Mouse (Mus musculus): ENCODE data around the gene Akap7. TPM values are rescaled to one million over a fixed set of nuclear protein-coding genes. Genes with fewer than 3 reads are reported as not detected.

Akap7 gene
- total RNA-seq, 2 experiments from 2014 or later, result 52.6 to 58.2 TPM

GRCm38 (mm10) chr10:25261176-25261575 is 46.5 kb downstream of the Akap7 start:
- intact Hi-C loops (cut with DNase I), result no loop called here
- no peak for DNase-seq (ENCODE audit: low spot score)

DNA sequence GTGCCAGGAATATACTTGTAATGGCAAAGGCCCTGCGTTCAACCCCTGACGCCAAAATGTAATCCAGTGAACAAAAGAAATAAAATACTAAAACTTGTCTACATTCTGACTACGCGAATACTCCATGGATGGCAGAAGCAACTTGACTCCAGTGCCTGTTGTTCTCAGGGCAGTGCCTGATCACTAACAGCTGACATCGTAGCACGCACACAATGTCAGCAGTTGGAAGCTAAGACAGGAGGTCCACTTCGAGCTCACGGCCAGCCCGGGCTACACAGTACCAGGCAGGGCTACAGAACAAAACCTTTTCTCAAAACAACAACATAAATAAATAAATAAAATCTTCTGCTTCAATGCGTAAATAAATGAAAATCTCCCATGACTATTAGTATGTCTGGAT is 46.9 kb downstream of the Akap7 start:
- no peak for DNase-seq (ENCODE audit: low spot score)
- intact Hi-C loops (cut with DNase I), result no loop called here

DNA sequence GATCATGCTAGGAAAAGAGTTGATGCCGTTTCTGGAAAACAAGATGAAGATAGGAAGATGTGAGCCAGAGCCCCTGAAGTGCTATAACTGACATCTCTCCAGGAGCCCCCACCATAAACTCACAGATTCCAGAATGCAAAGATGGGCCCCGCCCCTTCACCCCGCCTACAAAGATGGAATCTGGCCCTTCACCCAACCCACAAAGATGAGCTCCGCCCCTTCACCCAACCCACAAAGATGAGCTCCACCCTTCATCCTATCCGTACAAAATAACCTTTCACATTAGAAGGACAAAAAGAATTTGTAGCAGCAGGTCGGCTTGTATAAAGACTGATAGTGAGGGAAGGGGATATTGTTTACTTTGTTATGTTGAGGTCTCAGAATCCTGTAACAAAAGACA is 49.5 kb downstream of the Akap7 start:
- intact Hi-C loops (cut with DNase I), result no loop called here
- no peak for DNase-seq (ENCODE audit: low spot score)

DNA sequence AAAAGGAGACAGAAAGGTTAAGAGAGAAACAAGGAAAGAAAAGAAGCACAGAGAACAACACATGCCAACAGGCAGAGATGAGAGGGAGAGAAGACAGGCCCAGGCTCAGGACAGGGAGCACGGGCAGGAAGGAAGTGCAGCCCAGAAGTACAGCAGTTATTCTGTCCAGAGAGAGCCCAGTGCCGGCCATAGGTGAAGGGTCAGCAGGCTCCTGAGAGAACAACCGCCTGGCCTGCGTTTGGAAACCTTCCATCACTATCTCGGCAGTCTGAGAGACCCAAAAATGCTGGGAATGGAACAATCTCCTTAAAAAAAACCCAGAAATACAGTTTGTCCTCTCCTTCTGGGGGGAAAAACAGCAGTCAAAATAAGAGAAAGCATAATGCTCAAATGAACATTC is 50.2 kb downstream of the Akap7 start:
- intact Hi-C loops (cut with DNase I), result no loop called here
- DNase-seq (ENCODE audit: low spot score), result no peak

DNA sequence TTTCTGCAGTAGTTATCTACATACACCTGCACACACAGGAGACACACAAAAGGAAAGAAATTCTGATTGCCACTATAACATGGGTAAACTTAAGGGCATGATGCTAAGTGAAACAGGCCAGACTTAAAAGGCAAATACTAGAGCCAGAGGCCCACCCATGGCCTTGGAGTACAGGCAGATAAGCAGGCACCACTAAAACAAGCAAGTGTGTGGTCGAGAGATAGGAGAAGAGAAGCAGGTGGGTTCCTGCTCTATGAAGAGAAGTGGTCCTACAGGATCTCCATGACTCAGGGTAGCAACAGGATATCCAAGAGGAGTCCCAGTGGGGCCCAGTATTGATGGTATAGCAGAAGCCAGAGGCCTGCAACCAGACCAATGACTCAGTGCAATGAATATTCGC is 54.2 kb downstream of the Akap7 start:
- intact Hi-C loops (cut with DNase I), result no loop called here
- DNase-seq (ENCODE audit: low spot score), result no peak

- intact Hi-C loops (cut with DNase I), result no loop called here
- DNase-seq (ENCODE audit: low spot score), result no peak
These were observed 54.7 kb downstream of the Akap7 start for GRCm38 (mm10) chr10:25253006-25253405.

- intact Hi-C loops (cut with DNase I), result no loop called here
- DNase-seq (ENCODE audit: low spot score), result no peak
These were observed 57.6 kb downstream of the Akap7 start for GRCm38 (mm10) chr10:25250108-25250507.

- intact Hi-C loops (cut with DNase I), result no loop called here
- DNase-seq (ENCODE audit: low spot score), result no peak
These were observed 61.5 kb downstream of the Akap7 start for GRCm38 (mm10) chr10:25246173-25246572.

- no peak for DNase-seq (ENCODE audit: low spot score)
- intact Hi-C loops (cut with DNase I), result no loop called here
These were observed 68.5 kb downstream of the Akap7 start for GRCm38 (mm10) chr10:25239156-25239555.

DNA sequence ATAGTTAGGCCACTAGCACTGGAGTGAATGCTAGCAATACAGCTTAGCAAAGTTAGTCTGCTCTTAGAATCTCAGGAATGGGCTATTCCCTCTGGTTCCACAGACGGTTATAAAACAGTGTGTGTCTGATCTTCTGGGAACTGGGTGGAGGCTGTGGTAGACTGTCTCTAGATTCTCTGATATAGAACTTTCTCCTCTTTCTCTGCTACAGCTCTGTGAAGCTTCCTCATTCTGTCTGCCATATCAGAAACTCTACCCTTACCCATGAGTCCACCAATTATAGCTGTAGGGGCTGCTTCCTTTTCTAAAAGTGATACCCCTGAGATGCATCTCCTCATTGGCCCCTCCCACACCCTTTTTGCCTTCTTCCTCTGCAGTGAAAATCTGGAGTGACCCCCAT is 73.6 kb downstream of the Akap7 start:
- intact Hi-C loops (cut with DNase I), result no loop called here
- DNase-seq (ENCODE audit: low spot score), result no peak

DNA sequence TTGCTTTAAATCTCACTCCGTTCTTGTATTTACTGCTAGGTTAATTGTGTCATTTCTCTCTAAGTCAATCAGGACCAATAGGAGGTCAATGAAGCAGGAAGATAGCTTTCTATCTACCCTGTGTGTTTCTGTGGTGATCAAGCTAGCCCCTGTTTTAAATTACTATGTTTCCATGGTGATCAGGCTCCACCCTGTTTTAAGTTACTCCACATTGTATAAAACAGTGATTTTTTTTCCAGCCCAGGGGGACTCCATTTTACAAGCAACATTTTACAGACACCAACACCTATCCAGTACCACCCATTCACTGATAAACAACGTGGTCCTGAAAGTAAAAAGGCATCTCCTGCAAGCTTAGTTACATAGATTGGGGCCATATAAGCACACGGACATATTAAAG is 75.0 kb downstream of the Akap7 start:
- DNase-seq (ENCODE audit: low spot score), result no peak
- intact Hi-C loops (cut with DNase I), result no loop called here

GRCm38 (mm10) chr10:25231358-25231757 is 76.3 kb downstream of the Akap7 start:
- DNase-seq (ENCODE audit: low spot score), result no peak
- intact Hi-C loops (cut with DNase I), result no loop called here

GRCm38 (mm10) chr10:25224371-25224770 is 83.3 kb downstream of the Akap7 start:
- no peak for DNase-seq (ENCODE audit: low spot score)
- intact Hi-C loops (cut with DNase I), result no loop called here

DNA sequence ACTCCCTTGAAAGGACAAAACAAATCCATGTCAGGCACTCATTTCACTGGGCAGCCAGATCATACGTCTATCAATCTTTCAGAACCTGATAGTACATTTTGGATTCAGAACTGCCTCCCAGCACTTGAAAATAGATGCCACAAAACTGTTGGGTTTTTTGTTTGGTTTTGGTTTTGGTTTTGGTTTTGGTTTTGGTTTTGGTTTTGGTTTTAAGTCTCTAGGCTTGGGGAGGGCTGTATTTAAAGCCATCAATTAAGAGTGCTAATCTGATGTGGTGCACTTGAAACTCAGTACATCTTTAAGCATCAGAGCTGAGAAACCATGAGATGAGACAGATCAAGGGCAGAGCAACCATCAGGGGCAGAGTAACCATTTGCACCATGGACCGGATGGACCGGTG is 86.9 kb downstream of the Akap7 start:
- DNase-seq (ENCODE audit: low spot score), result no peak
- intact Hi-C loops (cut with DNase I), result no loop called here

DNA sequence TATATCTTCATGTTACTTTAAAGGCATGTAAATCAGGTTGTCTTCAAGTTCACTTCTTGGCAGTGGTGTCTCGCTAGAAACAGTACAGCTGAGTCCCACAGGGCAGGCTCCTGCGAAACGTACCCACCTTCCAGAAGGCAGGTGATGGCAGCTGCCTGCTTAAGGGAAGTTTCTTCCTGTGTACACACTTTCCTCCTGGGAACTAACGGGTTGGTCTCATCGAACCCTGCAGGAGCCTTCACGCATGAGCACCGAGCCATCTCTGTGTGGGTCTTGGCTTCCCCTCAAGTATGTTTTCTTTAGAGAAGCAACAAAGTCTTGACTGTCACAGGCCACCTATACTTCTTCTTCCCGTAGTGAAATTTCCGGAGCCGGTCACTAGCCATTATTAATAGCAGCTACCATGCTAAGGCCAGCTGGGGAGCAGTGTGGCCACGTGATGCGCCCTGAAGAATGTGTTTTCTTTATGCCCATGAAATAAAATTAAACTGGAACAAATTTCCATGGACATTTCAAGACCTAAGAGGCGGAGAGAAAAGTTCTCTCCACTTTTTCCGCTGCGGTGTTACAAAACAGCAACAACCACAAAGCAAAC is 87.7 kb downstream of the Akap7 start:
- intact Hi-C loops (cut with DNase I), result loop anchor here (1.0 to 5.0 kb wide), 2 partner anchors 259 to 353 kb away; partner anchors contain the start of gene Med23
- no peak for DNase-seq (ENCODE audit: low spot score)

GRCm38 (mm10) chr10:25219220-25219628 is 88.4 kb downstream of the Akap7 start:
- intact Hi-C loops (cut with DNase I), result loop anchor here (1.0 to 5.0 kb wide), 2 partner anchors 258 to 352 kb away; partner anchors contain the start of gene Med23

DNA sequence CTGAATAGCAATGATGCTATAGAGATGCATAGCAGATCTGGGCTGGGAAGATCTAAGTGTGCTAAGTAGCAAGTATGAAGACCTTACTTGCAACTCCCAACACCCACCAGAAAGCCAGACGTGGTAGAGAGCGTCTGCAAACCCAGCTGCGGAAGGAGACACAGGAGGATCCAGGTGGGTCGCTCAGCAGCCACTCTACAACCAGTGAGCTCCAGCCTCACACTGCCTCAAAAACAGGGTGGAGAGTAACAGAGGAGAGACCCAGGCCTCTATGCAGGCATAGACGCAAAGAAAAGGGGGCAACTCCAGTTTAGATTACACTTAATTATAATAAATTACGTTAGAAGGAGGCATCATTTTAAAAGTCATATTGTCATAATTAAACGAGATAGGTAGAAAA is 88.9 kb downstream of the Akap7 start:
- DNase-seq (ENCODE audit: low spot score), result no peak
- intact Hi-C loops (cut with DNase I), result loop anchor here (1.0 to 5.0 kb wide), 2 partner anchors 257 to 351 kb away; partner anchors contain the start of gene Med23

More at GRCm38 (mm10) chr10:25219220-25219628, 88.4 kb downstream of the Akap7 start:
- DNase-seq (ENCODE audit: low spot score), result no peak

DNA sequence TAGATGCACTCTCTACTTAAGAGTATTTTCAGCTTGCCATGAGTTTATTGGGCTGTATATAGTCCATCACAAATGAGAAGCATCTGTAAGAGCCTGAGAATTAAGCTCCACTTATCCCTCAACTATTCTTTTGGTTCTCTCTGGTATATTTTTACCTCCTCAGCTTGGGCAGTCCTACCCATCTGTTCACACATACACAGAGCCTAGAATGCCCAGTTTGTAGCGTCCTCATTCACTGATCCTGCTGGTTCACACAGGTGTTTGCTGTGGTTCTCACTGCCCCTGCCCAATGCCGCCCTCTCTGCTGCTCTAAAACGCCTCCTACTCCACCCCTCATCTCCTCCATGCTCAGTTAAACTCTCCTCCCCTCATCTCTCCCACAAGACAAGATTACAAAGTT is 91.7 kb downstream of the Akap7 start:
- no peak for DNase-seq (ENCODE audit: low spot score)
- intact Hi-C loops (cut with DNase I), result loop anchor here (5.0 kb wide), 1 partner anchor 349 kb away; the partner anchor contains the start of gene Med23

DNA sequence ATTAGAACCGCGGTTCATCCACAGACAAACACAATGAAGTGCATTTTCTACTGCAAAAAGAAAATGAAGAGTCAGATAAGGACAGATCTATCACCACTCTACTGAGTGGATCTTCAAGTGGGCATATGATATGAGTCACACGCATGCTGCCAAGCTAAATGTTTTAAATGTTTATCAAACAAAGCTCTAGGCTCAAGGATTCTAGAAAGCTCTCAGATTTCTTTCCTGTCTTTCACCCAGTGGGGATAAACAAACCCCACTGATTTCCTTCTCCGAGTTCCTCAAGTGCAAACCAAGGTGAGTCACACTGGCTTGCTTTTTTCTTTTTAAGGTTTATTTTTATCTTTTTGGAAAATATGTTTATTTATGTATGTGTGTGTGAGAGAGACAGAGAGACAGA is 94.0 kb downstream of the Akap7 start:
- intact Hi-C loops (cut with DNase I), result no loop called here
- DNase-seq (ENCODE audit: low spot score), result no peak

DNA sequence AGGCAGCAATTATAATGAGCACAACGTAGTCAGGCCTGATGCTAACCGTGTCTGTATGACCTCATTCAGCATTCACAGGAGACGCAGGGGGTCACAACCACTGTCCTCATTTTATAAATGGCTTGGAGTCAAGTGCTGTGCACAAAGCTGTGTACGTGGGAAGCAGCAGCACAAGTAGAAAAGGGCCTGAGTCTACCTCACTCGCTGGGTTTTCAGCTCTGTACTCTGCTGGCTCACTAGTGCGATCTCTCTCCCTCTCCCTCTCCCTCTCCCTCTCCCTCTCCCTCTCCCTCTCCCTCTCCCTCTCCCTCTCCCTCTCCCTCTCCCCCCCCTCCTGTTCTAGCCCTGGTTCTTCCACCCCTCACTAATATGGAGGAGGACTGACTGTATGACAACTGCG is 99.1 kb downstream of the Akap7 start:
- DNase-seq (ENCODE audit: low spot score), result no peak
- intact Hi-C loops (cut with DNase I), result no loop called here

DNA sequence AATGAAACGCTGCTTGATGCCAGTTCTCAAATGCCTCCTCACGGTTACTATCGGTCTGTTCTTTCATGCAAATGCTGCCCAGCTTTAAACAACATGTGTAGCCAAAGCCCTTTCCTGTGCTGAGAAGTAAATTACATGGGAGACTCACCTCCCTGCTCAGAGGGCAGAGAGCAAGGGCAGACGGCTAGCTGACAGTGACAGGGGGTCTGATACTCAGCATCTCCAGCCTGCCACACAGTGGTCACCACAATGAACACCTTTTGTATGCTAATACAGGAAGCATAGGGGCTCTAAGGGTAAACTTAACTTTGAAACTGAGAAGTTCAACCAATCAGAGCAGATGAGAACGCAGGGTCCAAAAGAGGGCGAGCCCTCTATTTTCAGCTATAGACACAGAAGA is 99.8 kb downstream of the Akap7 start:
- DNase-seq (ENCODE audit: low spot score), result no peak
- intact Hi-C loops (cut with DNase I), result no loop called here

DNA sequence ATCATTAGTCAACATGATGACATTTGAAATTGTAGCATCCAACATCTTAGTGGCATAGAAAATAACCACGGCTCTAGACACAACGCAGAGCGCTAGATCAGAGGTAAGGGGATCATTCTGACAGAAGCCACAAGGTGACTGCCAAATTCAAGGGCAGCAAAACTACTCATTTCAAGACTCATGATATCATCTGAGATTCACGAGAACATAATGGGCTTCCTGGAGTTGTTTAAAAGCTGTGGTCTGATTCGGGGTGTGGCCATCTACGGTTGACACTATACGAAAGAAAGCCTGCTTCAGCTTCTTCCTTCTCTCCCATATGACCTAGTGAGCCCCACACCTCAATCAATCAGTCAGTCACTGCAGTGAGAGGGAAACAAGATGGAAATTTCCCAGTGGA is 107.0 kb downstream of the Akap7 start:
- DNase-seq (ENCODE audit: low spot score), result no peak
- intact Hi-C loops (cut with DNase I), result no loop called here
